Mouse (Mus musculus): ENCODE results near the gene Tnfrsf13c. TPM values are rescaled to one million over a fixed set of nuclear protein-coding genes. Genes with fewer than 3 reads are reported as not detected.
A peak's percentile ranks its signal among the peaks of the same experiment; 100 is the strongest.
"Not testable (repeated sequence)": the region's sequence is repeated elsewhere in the genome, so short reads cannot be mapped to it uniquely, and the experiment has no call there.

The Tnfrsf13c gene
- polyA plus RNA-seq, 1 experiment from 2014 or later = not detected

GRCm38 (mm10) chr15:82255248-82255647 is 31.1 kb upstream of the Tnfrsf13c start:
- Histone ChIP-seq H3K27me3 (ENCODE audit: control insufficient read depth, insufficient read depth, low read length) (no peaks in the 10 kb centered on the region), H3K4me3 (ENCODE audit: low read depth, low read length) (no peak overlapping the region), H3K9me3 (ENCODE audit: control insufficient read depth, low read depth, low read length) (no peaks in the 10 kb centered on the region), H3K36me3 (ENCODE audit: control insufficient read depth, insufficient read depth, low read length) (no peaks in the 10 kb centered on the region), H3K9ac (replicated peaks; ENCODE audit: low read depth, low read length) (no peak overlapping the region), H3K4me1 (ENCODE audit: control insufficient read depth, insufficient read depth, low read length) (no peaks in the 10 kb centered on the region), H3K4me2 (replicated peaks; ENCODE audit: low read depth, low read length) (no peak overlapping the region), H3K27ac (ENCODE audit: low read length) (no peak overlapping the region)
- ATAC-seq (ENCODE audit: insufficient number of reproducible peaks, insufficient read depth, low FRiP score, low read depth) = no peak
- WGBS = 47% methylated on average over 4 of the region's 4 CpGs

- WGBS = 81% methylated on average over 6 of the region's 6 CpGs
- ATAC-seq (ENCODE audit: insufficient number of reproducible peaks, insufficient read depth, low FRiP score, low read depth) = no peak
Observed at GRCm38 (mm10) chr15:82252097-82252496, 27.9 kb upstream of the Tnfrsf13c start, which contains the start of gene 1500009C09Rik. 1500009C09Rik (plus strand) TSS chr15:82252397.

GRCm38 (mm10) chr15:82251579-82251978 is 27.4 kb upstream of the Tnfrsf13c start:
- Histone ChIP-seq H3K9ac (replicated peaks; ENCODE audit: low read depth, low read length) (no peak overlapping the region), H3K4me3 (ENCODE audit: low read depth, low read length) (no peak overlapping the region), H3K36me3 (ENCODE audit: control insufficient read depth, insufficient read depth, low read length) (no peaks in the 10 kb centered on the region), H3K4me1 (ENCODE audit: control insufficient read depth, insufficient read depth, low read length) (no peaks in the 10 kb centered on the region), H3K27me3 (ENCODE audit: control insufficient read depth, insufficient read depth, low read length) (no peaks in the 10 kb centered on the region), H3K9me3 (ENCODE audit: control insufficient read depth, low read depth, low read length) (no peaks in the 10 kb centered on the region), H3K4me2 (replicated peaks; ENCODE audit: low read depth, low read length) (no peak overlapping the region), H3K27ac (ENCODE audit: low read length) (no peak overlapping the region)
- WGBS = 95% methylated on average over 3 of the region's 3 CpGs
- no peak for ATAC-seq (ENCODE audit: insufficient number of reproducible peaks, insufficient read depth, low FRiP score, low read depth)

More at GRCm38 (mm10) chr15:82252097-82252496, 27.9 kb upstream of the Tnfrsf13c start, which contains the start of gene 1500009C09Rik:
- no peaks in the 10 kb centered on the region for H3K4me1 ChIP-seq (ENCODE audit: control insufficient read depth, insufficient read depth, low read length)
- no peak within 1 kb of the TSS for H3K4me3 ChIP-seq (ENCODE audit: low read depth, low read length)
- no peaks in the 10 kb centered on the region for H3K27me3 ChIP-seq (ENCODE audit: control insufficient read depth, insufficient read depth, low read length)
- no peak within 1 kb of the TSS for H3K9ac ChIP-seq (replicated peaks; ENCODE audit: low read depth, low read length)
- no peaks in the 10 kb centered on the region for H3K9me3 ChIP-seq (ENCODE audit: control insufficient read depth, low read depth, low read length)
- H3K27ac ChIP-seq (ENCODE audit: low read length) = no peak within 1 kb of the TSS
- no peaks in the 10 kb centered on the region for H3K36me3 ChIP-seq (ENCODE audit: control insufficient read depth, insufficient read depth, low read length)
- no peak within 1 kb of the TSS for H3K4me2 ChIP-seq (replicated peaks; ENCODE audit: low read depth, low read length)

- no peaks in the 10 kb centered on the region for H3K9me3 ChIP-seq (ENCODE audit: control insufficient read depth, low read depth, low read length)
- H3K9ac ChIP-seq (replicated peaks; ENCODE audit: low read depth, low read length) = no peak overlapping the region
- WGBS = 73% methylated on average over 3 of the region's 3 CpGs
- H3K27ac ChIP-seq (ENCODE audit: low read length) = no peak overlapping the region
- no peak overlapping the region for H3K4me3 ChIP-seq (ENCODE audit: low read depth, low read length)
- no peaks in the 10 kb centered on the region for H3K27me3 ChIP-seq (ENCODE audit: control insufficient read depth, insufficient read depth, low read length)
- ATAC-seq (ENCODE audit: insufficient number of reproducible peaks, insufficient read depth, low FRiP score, low read depth) = no peak
- H3K4me2 ChIP-seq (replicated peaks; ENCODE audit: low read depth, low read length) = no peak overlapping the region
- H3K4me1 ChIP-seq (ENCODE audit: control insufficient read depth, insufficient read depth, low read length) = 0 out of 2 replicates have a peak, but pooled peaks cover 4% of the 10 kb centered on the region
- no peaks in the 10 kb centered on the region for H3K36me3 ChIP-seq (ENCODE audit: control insufficient read depth, insufficient read depth, low read length)
Observed at GRCm38 (mm10) chr15:82247131-82247776, 23.1 kb upstream of the Tnfrsf13c start.

GRCm38 (mm10) chr15:82244805-82245161 is 20.6 kb upstream of the Tnfrsf13c start:
- H3K4me1 ChIP-seq (ENCODE audit: control insufficient read depth, insufficient read depth, low read length); H3K36me3 ChIP-seq (ENCODE audit: control insufficient read depth, insufficient read depth, low read length); H3K9me3 ChIP-seq (ENCODE audit: control insufficient read depth, low read depth, low read length); ATAC-seq (ENCODE audit: insufficient number of reproducible peaks, insufficient read depth, low FRiP score, low read depth); H3K27ac ChIP-seq (ENCODE audit: low read length); H3K27me3 ChIP-seq (ENCODE audit: control insufficient read depth, insufficient read depth, low read length): not testable (repeated sequence)
- Histone ChIP-seq H3K4me3 (ENCODE audit: low read depth, low read length) (peak overlapping the region; percentile 63), H3K9ac (replicated peaks; ENCODE audit: low read depth, low read length) (peak overlapping the region; percentile 57; the same call in 1 of the 2 replicates), H3K4me2 (replicated peaks; ENCODE audit: low read depth, low read length) (peak overlapping the region; percentile 90)
- WGBS = 22% methylated on average over 9 of the region's 9 CpGs

GRCm38 (mm10) chr15:82244115-82244804 is 20.1 kb upstream of the Tnfrsf13c start, which contains the start of gene Cenpm:
Cenpm (minus strand) TSS chr15:82244748.
- under 1% methylated on average over 65 of the region's 65 CpGs for WGBS
- Histone ChIP-seq H3K4me1 (ENCODE audit: control insufficient read depth, insufficient read depth, low read length) (0 out of 2 replicates have a peak, but pooled peaks cover 4% of the 10 kb centered on the region), H3K4me2 (replicated peaks; ENCODE audit: low read depth, low read length) (peak within 1 kb of the TSS; percentile 90), H3K27ac (ENCODE audit: low read length) (peak within 1 kb of the TSS; percentile 69; the same call in 1 of the 2 replicates), H3K27me3 (ENCODE audit: control insufficient read depth, insufficient read depth, low read length) (no peaks in the 10 kb centered on the region), H3K9me3 (ENCODE audit: control insufficient read depth, low read depth, low read length) (no peaks in the 10 kb centered on the region), H3K36me3 (ENCODE audit: control insufficient read depth, insufficient read depth, low read length) (no peaks in the 10 kb centered on the region), H3K4me3 (ENCODE audit: low read depth, low read length) (peak within 1 kb of the TSS; percentile 63), H3K9ac (replicated peaks; ENCODE audit: low read depth, low read length) (peak within 1 kb of the TSS; percentile 57)
- ATAC-seq (ENCODE audit: insufficient number of reproducible peaks, insufficient read depth, low FRiP score, low read depth) = peak; percentile 95

- H3K36me3 ChIP-seq (ENCODE audit: control insufficient read depth, insufficient read depth, low read length) = no peaks in the 10 kb centered on the region
- ATAC-seq (ENCODE audit: insufficient number of reproducible peaks, insufficient read depth, low FRiP score, low read depth) = no peak
- WGBS = 3% methylated on average over 12 of the region's 12 CpGs
- H3K4me1 ChIP-seq (ENCODE audit: control insufficient read depth, insufficient read depth, low read length) = 0 out of 2 replicates have a peak, but pooled peaks cover 4% of the 10 kb centered on the region
- peak overlapping the region; percentile 57 for H3K9ac ChIP-seq (replicated peaks; ENCODE audit: low read depth, low read length)
- H3K4me3 ChIP-seq (ENCODE audit: low read depth, low read length) = peak overlapping the region; percentile 63
- peak overlapping the region; percentile 34; the same call in 1 of the 2 replicates for H3K27ac ChIP-seq (ENCODE audit: low read length)
- peak overlapping the region; percentile 90 for H3K4me2 ChIP-seq (replicated peaks; ENCODE audit: low read depth, low read length)
- H3K27me3 ChIP-seq (ENCODE audit: control insufficient read depth, insufficient read depth, low read length) = no peaks in the 10 kb centered on the region
- H3K9me3 ChIP-seq (ENCODE audit: control insufficient read depth, low read depth, low read length) = no peaks in the 10 kb centered on the region
Observed at GRCm38 (mm10) chr15:82243742-82244114, 19.6 kb upstream of the Tnfrsf13c start.

- 78% methylated on average over 3 of the region's 3 CpGs for WGBS
- Histone ChIP-seq H3K36me3 (ENCODE audit: control insufficient read depth, insufficient read depth, low read length) (no peaks in the 10 kb centered on the region), H3K27ac (ENCODE audit: low read length) (no peak overlapping the region), H3K9me3 (ENCODE audit: control insufficient read depth, low read depth, low read length) (no peaks in the 10 kb centered on the region), H3K9ac (replicated peaks; ENCODE audit: low read depth, low read length) (0 out of 2 replicates have a peak overlapping the region, but pooled peaks have one; percentile 57), H3K27me3 (ENCODE audit: control insufficient read depth, insufficient read depth, low read length) (no peaks in the 10 kb centered on the region), H3K4me2 (replicated peaks; ENCODE audit: low read depth, low read length) (peak overlapping the region; percentile 90), H3K4me3 (ENCODE audit: low read depth, low read length) (peak overlapping the region; percentile 63), H3K4me1 (ENCODE audit: control insufficient read depth, insufficient read depth, low read length) (0 out of 2 replicates have a peak, but pooled peaks cover 4% of the 10 kb centered on the region)
- ATAC-seq (ENCODE audit: insufficient number of reproducible peaks, insufficient read depth, low FRiP score, low read depth) = no peak
Observed at GRCm38 (mm10) chr15:82243311-82243710, 19.1 kb upstream of the Tnfrsf13c start.

Measured in stomach, embryonic 14.5 days (tissue).